Mouse (Mus musculus): Measurements from ENCODE around the gene Fndc3b. TPM values are rescaled to one million over a fixed set of nuclear protein-coding genes. Genes with fewer than 3 reads are reported as not detected.

The Fndc3b gene
- polyA plus RNA-seq, 1 experiment = 0.04 TPM

DNA sequence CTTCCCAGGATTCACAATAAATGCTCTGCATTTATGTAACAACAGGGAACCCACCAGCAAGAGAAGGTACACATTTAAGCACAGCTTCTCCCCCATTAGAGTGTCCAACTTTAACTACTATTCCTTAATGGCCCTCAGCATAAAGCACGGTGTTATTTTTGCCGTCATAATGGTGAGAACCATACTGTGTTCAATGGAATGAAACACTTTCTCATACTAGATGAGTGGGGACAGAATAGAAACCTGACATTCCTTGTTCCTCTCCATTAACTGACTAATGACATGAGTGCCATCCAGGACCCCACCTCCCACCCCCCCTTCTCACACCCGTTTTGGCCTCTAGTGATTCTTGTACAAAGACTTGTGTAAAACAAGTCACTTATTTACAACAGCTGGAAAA, 156.8 kb downstream of the Fndc3b start:
- no peaks in the 10 kb centered on the region for H3K9me3 ChIP-seq (ENCODE audit: control insufficient read depth, low read length)
- no peaks in the 10 kb centered on the region for H3K27me3 ChIP-seq (ENCODE audit: control insufficient read depth)
- H3K4me1 ChIP-seq (ENCODE audit: control insufficient read depth) = no peaks in the 10 kb centered on the region
- TF ChIP-seq GATA1 (IDR thresholded peaks at IDR 0.05; ENCODE audit: low read length) = no peak
- TF ChIP-seq TAL1 (IDR thresholded peaks at IDR 0.05; ENCODE audit: low read length) = no peak
- no peak overlapping the region for H3K4me3 ChIP-seq (replicated peaks)
- H3K36me3 ChIP-seq (ENCODE audit: control insufficient read depth) = peaks cover 2% of the 10 kb centered on the region; the same call in 1 of the 2 replicates

GRCm38 (mm10) chr3:27553781-27554180, 157.3 kb downstream of the Fndc3b start:
- no peak overlapping the region for H3K4me3 ChIP-seq (replicated peaks)
- TF ChIP-seq TAL1 (IDR thresholded peaks at IDR 0.05; ENCODE audit: low read length) = no peak
- no peak for TF ChIP-seq GATA1 (IDR thresholded peaks at IDR 0.05; ENCODE audit: low read length)

DNA sequence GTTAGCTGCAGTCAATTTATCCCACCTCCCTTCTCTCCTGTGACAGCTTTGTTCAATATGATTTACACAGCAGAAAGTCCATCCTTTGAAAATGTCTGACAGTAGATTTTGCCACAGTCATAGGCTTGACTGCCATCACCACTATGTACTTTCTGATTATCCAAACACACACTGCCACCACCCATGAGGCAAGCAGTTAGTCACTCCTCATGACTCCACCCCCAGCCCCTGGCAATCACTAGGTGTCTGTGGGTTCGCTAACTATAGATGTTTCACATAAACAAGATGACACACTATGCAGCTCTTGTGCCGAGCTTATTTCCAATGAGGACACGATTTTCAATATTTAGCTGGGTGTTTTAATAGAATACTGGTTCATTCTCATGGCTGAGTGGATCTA, 160.1 kb downstream of the Fndc3b start:
- Histone ChIP-seq H3K9me3 (ENCODE audit: control insufficient read depth, low read length) (no peaks in the 10 kb centered on the region), H3K4me1 (ENCODE audit: control insufficient read depth) (no peaks in the 10 kb centered on the region), H3K27me3 (ENCODE audit: control insufficient read depth) (no peaks in the 10 kb centered on the region), H3K36me3 (ENCODE audit: control insufficient read depth) (peaks cover 2% of the 10 kb centered on the region; the same call in 1 of the 2 replicates), H3K4me3 (replicated peaks) (no peak overlapping the region)
- TF ChIP-seq GATA1 (IDR thresholded peaks at IDR 0.05; ENCODE audit: low read length) (no peak), TAL1 (IDR thresholded peaks at IDR 0.05; ENCODE audit: low read length) (no peak)

More at GRCm38 (mm10) chr3:27553781-27554180, 157.3 kb downstream of the Fndc3b start:
- no peaks in the 10 kb centered on the region for H3K4me1 ChIP-seq (ENCODE audit: control insufficient read depth)
- no peaks in the 10 kb centered on the region for H3K9me3 ChIP-seq (ENCODE audit: control insufficient read depth, low read length)
- peaks cover 2% of the 10 kb centered on the region; the same call in 1 of the 2 replicates for H3K36me3 ChIP-seq (ENCODE audit: control insufficient read depth)
- no peaks in the 10 kb centered on the region for H3K27me3 ChIP-seq (ENCODE audit: control insufficient read depth)

DNA sequence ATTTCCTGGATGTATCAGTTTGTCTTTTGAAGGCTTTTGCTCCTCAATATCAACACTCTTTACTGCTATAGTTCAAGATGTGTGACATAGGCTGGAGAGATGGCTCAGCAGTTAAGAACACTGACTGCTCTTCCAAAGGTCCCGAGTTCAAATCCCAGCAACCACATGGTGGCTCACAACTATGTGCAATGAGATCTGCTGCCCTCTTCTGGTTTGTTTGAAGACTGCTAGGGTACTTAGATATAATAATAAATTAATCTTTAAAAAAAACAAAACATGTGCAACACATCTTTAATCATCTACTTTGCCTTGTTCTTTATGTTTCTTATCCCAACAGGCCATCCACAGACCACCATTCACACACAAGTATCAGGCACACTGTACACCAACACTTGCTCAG, 160.7 kb downstream of the Fndc3b start:
- no peaks in the 10 kb centered on the region for H3K9me3 ChIP-seq (ENCODE audit: control insufficient read depth, low read length)
- H3K36me3 ChIP-seq (ENCODE audit: control insufficient read depth) = no peaks in the 10 kb centered on the region; the same call in 1 of the 2 replicates
- TF ChIP-seq TAL1 (IDR thresholded peaks at IDR 0.05; ENCODE audit: low read length) (no peak), GATA1 (IDR thresholded peaks at IDR 0.05; ENCODE audit: low read length) (no peak)
- H3K4me3 ChIP-seq (replicated peaks) = no peak overlapping the region
- no peaks in the 10 kb centered on the region for H3K27me3 ChIP-seq (ENCODE audit: control insufficient read depth)
- H3K4me1 ChIP-seq (ENCODE audit: control insufficient read depth) = no peaks in the 10 kb centered on the region

DNA sequence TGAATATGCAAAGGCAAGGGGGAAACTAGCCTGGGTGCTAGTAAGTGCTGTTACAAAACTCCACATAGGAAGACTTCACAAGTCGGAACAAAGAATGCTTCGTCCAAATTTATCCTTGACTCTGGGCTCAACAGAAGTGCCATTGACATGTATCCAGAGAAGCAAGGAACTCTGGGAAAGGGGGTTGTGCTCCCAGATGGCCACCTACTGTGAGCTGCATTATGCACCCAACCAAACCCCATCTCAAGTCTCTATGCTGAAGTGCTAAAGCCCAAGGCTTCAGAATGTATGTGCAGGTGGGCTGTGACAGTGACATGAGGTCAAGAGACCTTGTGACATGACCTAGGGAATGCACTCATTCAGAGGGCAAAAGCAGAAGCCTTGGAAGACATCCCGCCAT, 165.5 kb downstream of the Fndc3b start:
- Histone ChIP-seq H3K4me3 (replicated peaks) (no peak overlapping the region), H3K27me3 (ENCODE audit: control insufficient read depth) (no peaks in the 10 kb centered on the region), H3K36me3 (ENCODE audit: control insufficient read depth) (no peaks in the 10 kb centered on the region; the same call in 1 of the 2 replicates), H3K4me1 (ENCODE audit: control insufficient read depth) (no peaks in the 10 kb centered on the region), H3K9me3 (ENCODE audit: control insufficient read depth, low read length) (no peaks in the 10 kb centered on the region)
- TF ChIP-seq TAL1 (IDR thresholded peaks at IDR 0.05; ENCODE audit: low read length) (no peak), GATA1 (IDR thresholded peaks at IDR 0.05; ENCODE audit: low read length) (no peak)

GRCm38 (mm10) chr3:27544061-27544460, 167.0 kb downstream of the Fndc3b start:
- Histone ChIP-seq H3K9me3 (ENCODE audit: control insufficient read depth, low read length) (no peaks in the 10 kb centered on the region), H3K36me3 (ENCODE audit: control insufficient read depth) (no peaks in the 10 kb centered on the region; the same call in 1 of the 2 replicates), H3K4me3 (replicated peaks) (no peak overlapping the region), H3K27me3 (ENCODE audit: control insufficient read depth) (no peaks in the 10 kb centered on the region), H3K4me1 (ENCODE audit: control insufficient read depth) (no peaks in the 10 kb centered on the region)
- no peak for TF ChIP-seq GATA1 (IDR thresholded peaks at IDR 0.05; ENCODE audit: low read length)

- TF ChIP-seq GATA1 (IDR thresholded peaks at IDR 0.05; ENCODE audit: low read length) (no peak), TAL1 (IDR thresholded peaks at IDR 0.05; ENCODE audit: low read length) (no peak)
- H3K4me1 ChIP-seq (ENCODE audit: control insufficient read depth) = no peaks in the 10 kb centered on the region
- H3K4me3 ChIP-seq (replicated peaks) = no peak overlapping the region
- H3K27me3 ChIP-seq (ENCODE audit: control insufficient read depth) = no peaks in the 10 kb centered on the region
- H3K9me3 ChIP-seq (ENCODE audit: control insufficient read depth, low read length) = no peaks in the 10 kb centered on the region
- peaks cover 3% of the 10 kb centered on the region; the same call in 1 of the 2 replicates for H3K36me3 ChIP-seq (ENCODE audit: control insufficient read depth)
These were observed 169.3 kb downstream of the Fndc3b start for GRCm38 (mm10) chr3:27541841-27542240.

DNA sequence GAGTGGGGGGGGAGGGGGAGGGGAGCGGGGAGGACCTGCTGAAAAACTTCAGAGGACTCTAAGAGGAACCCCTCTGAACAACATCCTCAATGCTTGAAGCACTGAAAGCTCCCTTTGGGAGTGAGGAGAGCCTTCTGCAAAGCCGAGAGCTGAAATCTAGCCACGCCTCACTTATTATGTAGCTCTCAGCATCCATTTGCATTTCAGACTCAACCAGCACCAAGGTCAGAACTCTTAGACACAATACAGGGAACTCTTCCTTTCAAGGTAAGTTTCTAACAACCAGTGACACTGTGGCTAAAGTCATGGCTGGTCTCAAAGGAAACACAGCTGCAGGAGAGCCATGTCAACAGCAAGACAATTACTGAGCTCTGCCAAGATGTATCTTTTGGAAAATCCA, 169.9 kb downstream of the Fndc3b start:
- TF ChIP-seq TAL1 (IDR thresholded peaks at IDR 0.05; ENCODE audit: low read length) = no peak
- TF ChIP-seq GATA1 (IDR thresholded peaks at IDR 0.05; ENCODE audit: low read length) = no peak
- Histone ChIP-seq H3K4me1 (ENCODE audit: control insufficient read depth) (no peaks in the 10 kb centered on the region), H3K9me3 (ENCODE audit: control insufficient read depth, low read length) (no peaks in the 10 kb centered on the region), H3K27me3 (ENCODE audit: control insufficient read depth) (no peaks in the 10 kb centered on the region), H3K4me3 (replicated peaks) (no peak overlapping the region), H3K36me3 (ENCODE audit: control insufficient read depth) (peaks cover 3% of the 10 kb centered on the region; the same call in 1 of the 2 replicates)

GRCm38 (mm10) chr3:27534208-27534607, 176.9 kb downstream of the Fndc3b start:
- H3K4me1 ChIP-seq (ENCODE audit: control insufficient read depth) = no peaks in the 10 kb centered on the region
- no peak overlapping the region for H3K4me3 ChIP-seq (replicated peaks)
- H3K27me3 ChIP-seq (ENCODE audit: control insufficient read depth) = no peaks in the 10 kb centered on the region

GRCm38 (mm10) chr3:27533721-27534120, 177.4 kb downstream of the Fndc3b start:
- Histone ChIP-seq H3K9me3 (ENCODE audit: control insufficient read depth, low read length) (no peaks in the 10 kb centered on the region), H3K27me3 (ENCODE audit: control insufficient read depth) (no peaks in the 10 kb centered on the region), H3K4me3 (replicated peaks) (no peak overlapping the region), H3K4me1 (ENCODE audit: control insufficient read depth) (no peaks in the 10 kb centered on the region), H3K36me3 (ENCODE audit: control insufficient read depth) (peaks cover 3% of the 10 kb centered on the region; the same call in 1 of the 2 replicates)
- TF ChIP-seq TAL1 (IDR thresholded peaks at IDR 0.05; ENCODE audit: low read length) (no peak), GATA1 (IDR thresholded peaks at IDR 0.05; ENCODE audit: low read length) (no peak)

More at GRCm38 (mm10) chr3:27534208-27534607, 176.9 kb downstream of the Fndc3b start:
- no peak for TF ChIP-seq GATA1 (IDR thresholded peaks at IDR 0.05; ENCODE audit: low read length)
- TF ChIP-seq TAL1 (IDR thresholded peaks at IDR 0.05; ENCODE audit: low read length) = no peak
- Histone ChIP-seq H3K9me3 (ENCODE audit: control insufficient read depth, low read length) (no peaks in the 10 kb centered on the region), H3K36me3 (ENCODE audit: control insufficient read depth) (peaks cover 3% of the 10 kb centered on the region; the same call in 1 of the 2 replicates)
